Mouse (Mus musculus) kidney, adult 2 months (tissue): Measurements from ENCODE around the gene App. TPM values are rescaled to one million over a fixed set of nuclear protein-coding genes. Genes with fewer than 3 reads are reported as not detected.

Experiments
- DNase-seq: peaks from one replicate; pipeline ENCODE4 v3.0.0; 2021
- H3K27ac ChIP-seq: fragments of 200-500 bp; 2 replicates; pipeline ENCODE4 v1.5.1; 2012; ENCODE audit warnings: low read depth, low read length, control low read depth, inconsistent platforms; ENCODE audit not compliant: insufficient read depth
- H3K27me3 ChIP-seq: fragments of 200-500 bp; replicated peaks from 2 replicates; pipeline ENCODE4 v1.6.1; 2012; ENCODE audit warnings: mild to moderate bottlenecking, moderate library complexity, low read length, inconsistent platforms; ENCODE audit not compliant: control insufficient read depth, insufficient read depth
- H3K36me3 ChIP-seq: fragments of 200-500 bp; 2 replicates; pipeline ENCODE4 v1.6.1; 2012; ENCODE audit warnings: mild to moderate bottlenecking, moderate library complexity, low read length, inconsistent platforms; ENCODE audit not compliant: control insufficient read depth, insufficient read depth
- H3K4me1 ChIP-seq: fragments of 200-500 bp; 2 replicates; pipeline ENCODE4 v1.6.1; 2011; ENCODE audit warnings: low read length; ENCODE audit not compliant: control insufficient read depth, insufficient read depth
- H3K4me3 ChIP-seq: fragments of 200-500 bp; 2 replicates; pipeline ENCODE4 v1.5.1; 2011; ENCODE audit warnings: mild to moderate bottlenecking, low read depth, low read length, control low read depth; ENCODE audit not compliant: insufficient read depth
- CTCF ChIP-seq: fragments of 200-500 bp; conservative IDR thresholded peaks from 2 replicates; pipeline ENCODE4 v1.5.1; 2011; ENCODE audit warnings: low read depth, mild to moderate bottlenecking, control low read depth, low read length, moderate library complexity, mixed read lengths; ENCODE audit not compliant: insufficient read depth, insufficient read length
- POLR2A ChIP-seq: fragments of 200-500 bp; IDR thresholded peaks from one replicate; pipeline ENCODE4 v1.6.1; 2011; ENCODE audit warnings: low read depth, low read length, control low read depth
- WGBS: fragments of 180-500 bp; shearing (Covaris S2); methylation state at CpG from one replicate; pipeline ENCODE4 v1.1.7; 2018; 5-methylcytosine and 5-hydroxymethylcytosine counted together
- polyA plus RNA-seq: library from polyadenylated mRNA; depleted of rRNA; stranded (reverse); fragments of >200 nt; gene quantifications from 2 replicates; pipeline ENCODE4 v1.2.3, GENCODE M21; 2012

App gene
- polyA plus RNA-seq, 1 experiment, result 587 TPM

GRCm38 (mm10) chr16:84963960-84964359 is 209.6 kb downstream of the App start:
- WGBS, result 87% methylated on average over 9 of the region's 9 CpGs
- Histone ChIP-seq H3K4me1 (no peaks in the 10 kb centered on the region), H3K27ac (no peak overlapping the region), H3K27me3 (no peaks in the 10 kb centered on the region), H3K36me3 (peaks cover 7% of the 10 kb centered on the region), H3K4me3 (no peak overlapping the region)
- no peak for TF ChIP-seq POLR2A
- no peak for TF ChIP-seq CTCF
- no peak for DNase-seq

- Histone ChIP-seq H3K4me1 (no peaks in the 10 kb centered on the region), H3K27ac (no peak overlapping the region), H3K36me3 (peaks cover 7% of the 10 kb centered on the region), H3K4me3 (no peak overlapping the region), H3K27me3 (no peaks in the 10 kb centered on the region)
- no peak for DNase-seq
- no peak for TF ChIP-seq POLR2A
- no peak for TF ChIP-seq CTCF
- WGBS, result 89% methylated on average over 12 of the region's 12 CpGs
Measured at GRCm38 (mm10) chr16:84963527-84963926, 210.0 kb downstream of the App start.

GRCm38 (mm10) chr16:84957253-84957652 is 216.3 kb downstream of the App start:
- WGBS, result 66% methylated on average over 6 of the region's 6 CpGs

GRCm38 (mm10) chr16:84956690-84957089 is 216.9 kb downstream of the App start:
- TF ChIP-seq POLR2A (no peak), CTCF (no peak)
- Histone ChIP-seq H3K27me3 (no peaks in the 10 kb centered on the region), H3K4me1 (no peaks in the 10 kb centered on the region), H3K36me3 (peaks cover 3% of the 10 kb centered on the region), H3K27ac (no peak overlapping the region), H3K4me3 (no peak overlapping the region)
- DNase-seq, result no peak
- 88% methylated on average over 2 of the region's 2 CpGs for WGBS

More at GRCm38 (mm10) chr16:84957253-84957652, 216.3 kb downstream of the App start:
- Histone ChIP-seq H3K4me1 (no peaks in the 10 kb centered on the region), H3K27me3 (no peaks in the 10 kb centered on the region), H3K4me3 (no peak overlapping the region), H3K27ac (no peak overlapping the region), H3K36me3 (peaks cover 3% of the 10 kb centered on the region)
- no peak for TF ChIP-seq POLR2A
- TF ChIP-seq CTCF, result no peak
- no peak for DNase-seq

GRCm38 (mm10) chr16:84955840-84956239 is 217.7 kb downstream of the App start:
- no peaks in the 10 kb centered on the region; the same call in none of the 2 replicates for H3K36me3 ChIP-seq
- no peak for DNase-seq
- 81% methylated on average over 1 of the region's 1 CpGs for WGBS

GRCm38 (mm10) chr16:84955204-84955839 is 218.2 kb downstream of the App start:
- Histone ChIP-seq H3K27me3 (no peaks in the 10 kb centered on the region), H3K4me1 (no peaks in the 10 kb centered on the region), H3K36me3 (no peaks in the 10 kb centered on the region; the same call in none of the 2 replicates), H3K4me3 (no peak overlapping the region), H3K27ac (no peak overlapping the region)
- 44% methylated on average over 26 of the region's 26 CpGs for WGBS
- TF ChIP-seq POLR2A, result no peak
- TF ChIP-seq CTCF, result peak; percentile 94
- DNase-seq, result peak; percentile 85

More at GRCm38 (mm10) chr16:84955840-84956239, 217.7 kb downstream of the App start:
- Histone ChIP-seq H3K27ac (no peak overlapping the region), H3K4me3 (no peak overlapping the region), H3K27me3 (no peaks in the 10 kb centered on the region), H3K4me1 (no peaks in the 10 kb centered on the region)
- no peak for TF ChIP-seq CTCF
- no peak for TF ChIP-seq POLR2A

GRCm38 (mm10) chr16:84931024-84931423 is 242.5 kb downstream of the App start:
- Histone ChIP-seq H3K36me3 (no peaks in the 10 kb centered on the region), H3K4me3 (no peak overlapping the region), H3K4me1 (no peaks in the 10 kb centered on the region), H3K27me3 (no peaks in the 10 kb centered on the region), H3K27ac (no peak overlapping the region)
- WGBS, result 79% methylated on average over 3 of the region's 3 CpGs
- no peak for DNase-seq
- TF ChIP-seq CTCF (no peak), POLR2A (no peak)
